In genomic region chr6:97311599-97312544, GRCm38 (mm10) we compare ENCODE assay signal across 8 mouse cellular contexts. TPM values are rescaled to one million over a fixed set of nuclear protein-coding genes. Genes with fewer than 3 reads are reported as not detected.
DNase-seq lines count a peak whose midpoint lies in the region; ATAC-seq lines count a peak whose summit lies in the region.

No protein-coding gene starts in this region.

- DNase-seq in CD8-positive naive resting alpha-beta T cell, adult 2 months (ENCODE audit: low read depth in 2 of 2, low spot score in 2 of 2): peak; percentile 23 to 36
- peak; percentile 63 for DNase-seq in adrenal gland, adult 2 months
- DNase-seq in forebrain, embryonic 14.5 days (ENCODE audit: low spot score): peak; percentile 70
- peak; percentile 63 for DNase-seq in hindbrain, embryonic 11.5 days (ENCODE audit: low spot score)
- peak; percentile 53 for DNase-seq in testis, postnatal 14 days (ENCODE audit: low spot score)
- no peak for DNase-seq in layer of hippocampus, adult 9-10 months (ENCODE audit: low spot score)

- H3K4me3 ChIP-seq in forebrain, embryonic 14.5 days (ENCODE audit: low read depth, low read length): peak overlapping the region; percentile 22
- H3K4me3 ChIP-seq in hindbrain, embryonic 11.5 days (ENCODE audit: low read depth, low read length): peak overlapping the region; percentile 19
- peak overlapping the region; percentile 45 for H3K4me3 ChIP-seq in limb, embryonic 13.5 days
- H3K4me3 ChIP-seq in midbrain, embryonic 13.5 days (replicated peaks): peak overlapping the region; percentile 28

- no peaks in the 10 kb centered on the region for H3K9me3 ChIP-seq in forebrain, embryonic 14.5 days (replicated peaks; ENCODE audit: control insufficient read depth, low read length)
- no peaks in the 10 kb centered on the region for H3K9me3 ChIP-seq in hindbrain, embryonic 11.5 days (ENCODE audit: control insufficient read depth, low read length)
- H3K9me3 ChIP-seq in limb, embryonic 13.5 days: no peaks in the 10 kb centered on the region
- H3K9me3 ChIP-seq in midbrain, embryonic 13.5 days: no peaks in the 10 kb centered on the region

- peak; percentile 74 for ATAC-seq in forebrain, embryonic 14.5 days
- peak; percentile 59; the same call in 1 of the 2 replicates for ATAC-seq in hindbrain, embryonic 11.5 days (ENCODE audit: low FRiP score)
- ATAC-seq in limb, embryonic 13.5 days (ENCODE audit: low FRiP score, low read depth): peak; percentile 75; the same call in 1 of the 2 replicates
- peak; percentile 55; the same call in 1 of the 2 replicates for ATAC-seq in midbrain, embryonic 13.5 days

- H3K36me3 ChIP-seq in forebrain, embryonic 14.5 days (ENCODE audit: control insufficient read depth, insufficient read depth, low read length): peaks cover 10% of the 10 kb centered on the region
- no peaks in the 10 kb centered on the region for H3K36me3 ChIP-seq in hindbrain, embryonic 11.5 days (ENCODE audit: control insufficient read depth, insufficient read depth, low read length)
- no peaks in the 10 kb centered on the region for H3K36me3 ChIP-seq in limb, embryonic 13.5 days
- no peaks in the 10 kb centered on the region for H3K36me3 ChIP-seq in midbrain, embryonic 13.5 days

- H3K27ac ChIP-seq in forebrain, embryonic 14.5 days (ENCODE audit: low read depth, low read length): no peak overlapping the region
- no peak overlapping the region for H3K27ac ChIP-seq in hindbrain, embryonic 11.5 days (ENCODE audit: low read depth, low read length)
- peak overlapping the region; percentile 22; the same call in 1 of the 2 replicates for H3K27ac ChIP-seq in limb, embryonic 13.5 days
- no peak overlapping the region for H3K27ac ChIP-seq in midbrain, embryonic 13.5 days

- peak overlapping the region; percentile 40 for H3K9ac ChIP-seq in forebrain, embryonic 14.5 days (ENCODE audit: low read length)
- 0 out of 2 replicates have a peak overlapping the region, but pooled peaks have one; percentile 19 for H3K9ac ChIP-seq in hindbrain, embryonic 11.5 days (ENCODE audit: low read depth, low read length)
- H3K9ac ChIP-seq in limb, embryonic 13.5 days: peak overlapping the region; percentile 63
- H3K9ac ChIP-seq in midbrain, embryonic 13.5 days (replicated peaks): peak overlapping the region; percentile 48; the same call in 1 of the 2 replicates

- WGBS in forebrain, embryonic 14.5 days: 3% methylated on average over 33 of the region's 33 CpGs
- WGBS in hindbrain, embryonic 11.5 days: 3% methylated on average over 33 of the region's 33 CpGs
- WGBS in limb, embryonic 13.5 days: under 1% methylated on average over 33 of the region's 33 CpGs
- WGBS in midbrain, embryonic 13.5 days: 3% methylated on average over 33 of the region's 33 CpGs

- no peaks in the 10 kb centered on the region; the same call in 1 of the 2 replicates for H3K27me3 ChIP-seq in forebrain, embryonic 14.5 days (replicated peaks; ENCODE audit: control insufficient read depth, insufficient read depth, low read length)
- no peaks in the 10 kb centered on the region for H3K27me3 ChIP-seq in hindbrain, embryonic 11.5 days (ENCODE audit: control insufficient read depth, insufficient read depth, low read length)
- H3K27me3 ChIP-seq in limb, embryonic 13.5 days: no peaks in the 10 kb centered on the region
- H3K27me3 ChIP-seq in midbrain, embryonic 13.5 days: peaks cover 15% of the 10 kb centered on the region; the same call in 1 of the 2 replicates

- peak overlapping the region; percentile 51 for H3K4me2 ChIP-seq in forebrain, embryonic 14.5 days (ENCODE audit: low read length)
- H3K4me2 ChIP-seq in hindbrain, embryonic 11.5 days (replicated peaks; ENCODE audit: low read depth, low read length): peak overlapping the region; percentile 47
- H3K4me2 ChIP-seq in limb, embryonic 13.5 days (replicated peaks): peak overlapping the region; percentile 85
- H3K4me2 ChIP-seq in midbrain, embryonic 13.5 days (replicated peaks): peak overlapping the region; percentile 54

- H3K4me1 ChIP-seq in forebrain, embryonic 14.5 days (ENCODE audit: control insufficient read depth, insufficient read depth, low read length): peaks cover 16% of the 10 kb centered on the region; the same call in 1 of the 2 replicates
- H3K4me1 ChIP-seq in hindbrain, embryonic 11.5 days (replicated peaks; ENCODE audit: control insufficient read depth, insufficient read depth, low read length): 0 out of 2 replicates have a peak, but pooled peaks cover 3% of the 10 kb centered on the region
- H3K4me1 ChIP-seq in limb, embryonic 13.5 days: peaks cover 21% of the 10 kb centered on the region
- H3K4me1 ChIP-seq in midbrain, embryonic 13.5 days (replicated peaks): peaks cover 19% of the 10 kb centered on the region

RNA-seq across cellular contexts. Expression of gene Lmod3, which starts 59.3 kb away (rescaled TPM):
- not detected for total RNA-seq in adrenal gland, adult 2 months (2021)
- polyA plus RNA-seq in adrenal gland, adult 2 months (2012; rRNA removed): not detected in 2 replicates
- polyA plus RNA-seq in forebrain, embryonic 14.5 days (2014; fragmentation: Nextera tagmentation; extraction: Ambion mirVana): not detected in 2 replicates
- polyA plus RNA-seq in hindbrain, embryonic 11.5 days (2014; fragmentation: Nextera tagmentation; extraction: Ambion mirVana): 0.42 and 0.66 TPM in 2 replicates
- 7.6 and 7.8 TPM in 2 replicates for polyA plus RNA-seq in limb, embryonic 13.5 days (2015; fragmentation: Nextera tagmentation; extraction: Ambion mirVana)
- 0.07 TPM in 1 of 2 replicates, not detected in the other for polyA plus RNA-seq in midbrain, embryonic 13.5 days (2015; fragmentation: Nextera tagmentation; extraction: Ambion mirVana)
